Mouse (Mus musculus): ENCODE measurements around the gene Ddx4. TPM values are rescaled to one million over a fixed set of nuclear protein-coding genes. Genes with fewer than 3 reads are reported as not detected.

The Ddx4 gene
- total RNA-seq, 2 experiments from 2014 or later: 1.4 to 1.5 TPM

GRCm38 (mm10) chr13:112560554-112561138 is 91.6 kb downstream of the Ddx4 start:
- DNase-seq (ENCODE audit: extremely low spot score in 1 of 2, low spot score in 1 of 2): no peak

- DNase-seq (ENCODE audit: extremely low spot score in 1 of 2, low spot score in 1 of 2): no peak
These were observed 95.8 kb downstream of the Ddx4 start for GRCm38 (mm10) chr13:112556501-112556900.

GRCm38 (mm10) chr13:112553304-112553703 is 99.0 kb downstream of the Ddx4 start:
- no peak for DNase-seq (ENCODE audit: extremely low spot score in 1 of 2, low spot score in 1 of 2)

GRCm38 (mm10) chr13:112551641-112552548 is 100.4 kb downstream of the Ddx4 start:
- DNase-seq (ENCODE audit: extremely low spot score in 1 of 2, low spot score in 1 of 2): no peak

Other genes starting within 250 kb of the Ddx4 start
- gene Il6st, start 188.4 kb downstream of the Ddx4 start, total RNA-seq (2021): 10 to 100 TPM; 74.7 to 86.3 TPM
- under 1 TPM; 0.19 to 0.44 TPM for gene Il31ra, start 58.1 kb downstream of the Ddx4 start, total RNA-seq (2021)
- gene Slc38a9, start 8.3 kb upstream of the Ddx4 start, total RNA-seq (2021): 10 to 100 TPM; 20.0 to 28.0 TPM
- gene Plpp1, start 148.3 kb upstream of the Ddx4 start, total RNA-seq (2021): 10 to 100 TPM; 30.9 to 33.1 TPM